Mouse (Mus musculus) lung, postnatal 0 days (tissue): ENCODE results near the gene Vangl2. TPM values are rescaled to one million over a fixed set of nuclear protein-coding genes. Genes with fewer than 3 reads are reported as not detected.

Source experiments
- ATAC-seq: fragments of 200-750 bp; cut with Nextera tagmentation; 2 replicates; pipeline ENCODE4 v1.8.0; 2017; ENCODE audit warnings: moderate library complexity
- DNase-seq: peaks from one replicate; pipeline ENCODE4 v3.0.0-alpha.2; 2016; ENCODE audit warnings: low spot score
- H3K27ac ChIP-seq: fragments of 300-500 bp; sonication (generic); 2 replicates; pipeline ENCODE4 v1.5.1; 2014; ENCODE audit warnings: antibody characterized with exemption, mild to moderate bottlenecking, low read length, mixed read lengths
- H3K27me3 ChIP-seq: fragments of 300-500 bp; sonication (generic); replicated peaks from 2 replicates; pipeline ENCODE4 v1.6.1; 2014; ENCODE audit warnings: low read length, mixed read lengths; ENCODE audit not compliant: insufficient read depth
- H3K36me3 ChIP-seq: fragments of 300-500 bp; sonication (generic); 2 replicates; pipeline ENCODE4 v1.6.1; 2014; ENCODE audit warnings: low read length, mixed read lengths; ENCODE audit not compliant: insufficient read depth
- H3K4me1 ChIP-seq: fragments of 300-500 bp; sonication (generic); 2 replicates; pipeline ENCODE4 v1.6.1; 2014; ENCODE audit warnings: antibody characterized with exemption, low read depth, low read length, mixed read lengths; ENCODE audit not compliant: insufficient read depth
- H3K4me2 ChIP-seq: fragments of 300-500 bp; sonication (generic); replicated peaks from 2 replicates; pipeline ENCODE4 v1.6.1; 2014; ENCODE audit warnings: low read depth, mild to moderate bottlenecking, low read length, moderate library complexity, mixed read lengths
- H3K4me3 ChIP-seq: fragments of 300-500 bp; sonication (generic); 2 replicates; pipeline ENCODE4 v1.5.1; 2014; ENCODE audit warnings: low read depth, low read length
- H3K9ac ChIP-seq: fragments of 300-500 bp; sonication (generic); replicated peaks from 2 replicates; pipeline ENCODE4 v1.6.1; 2014; ENCODE audit warnings: low read depth, mild to moderate bottlenecking
- H3K9me3 ChIP-seq: fragments of 300-500 bp; sonication (generic); 2 replicates; pipeline ENCODE4 v1.6.1; 2016; ENCODE audit warnings: low read length, mixed read lengths
- CTCF ChIP-seq: IDR thresholded peaks from 2 replicates; pipeline ENCODE4 v1.5.1; 2016; ENCODE audit warnings: antibody characterized with exemption, mild to moderate bottlenecking
- EP300 ChIP-seq: IDR thresholded peaks from 2 replicates; pipeline ENCODE4 v1.6.1; 2016; ENCODE audit warnings: antibody characterized with exemption, mild to moderate bottlenecking, control low read depth
- WGBS: fragments of 180-500 bp; shearing (Covaris S2); extraction: QIAGEN DNeasy Blood & Tissue Kit; methylation state at CpG from one replicate; pipeline ENCODE4 v1.1.7; 2014; 5-methylcytosine and 5-hydroxymethylcytosine counted together
- polyA plus RNA-seq: library from polyadenylated mRNA; unstranded; fragments of >200 nt; fragmentation: Nextera tagmentation; extraction: Ambion mirVana; gene quantifications from 2 replicates; pipeline ENCODE4 v1.2.1, GENCODE M21; 2015

Gene Vangl2
- polyA plus RNA-seq, 1 experiment from 2014 or later = 6.2 TPM

DNA sequence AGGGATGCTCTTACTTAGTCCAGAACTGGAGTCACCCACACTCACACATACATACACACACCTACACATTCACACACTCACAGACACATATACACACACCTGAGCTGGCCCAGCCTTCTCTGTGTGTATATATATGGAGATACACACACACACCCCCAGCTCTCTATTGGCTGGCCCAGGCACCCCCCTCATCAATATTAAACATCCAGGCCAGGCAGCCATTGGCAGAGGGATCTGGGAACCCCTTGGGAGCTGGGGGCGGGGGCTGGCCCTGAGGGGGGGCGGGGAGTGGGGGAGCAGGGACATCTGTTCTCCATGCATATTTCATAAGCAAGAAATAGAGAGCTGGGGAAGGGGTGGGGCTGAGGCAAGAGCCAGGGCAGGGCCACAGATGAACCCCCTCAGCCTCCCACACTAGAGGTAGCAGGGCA, 29.3 kb upstream of the Vangl2 start, which contains the start of gene Nhlh1:
Nhlh1 (minus strand) TSS at position 83 of the 431 bp plus-strand sequence.
- Histone ChIP-seq H3K9ac (no peak within 1 kb of the TSS), H3K4me2 (no peak within 1 kb of the TSS), H3K27ac (no peak within 1 kb of the TSS), H3K4me3 (no peak within 1 kb of the TSS), H3K36me3 (no peaks in the 10 kb centered on the region), H3K4me1 (0 out of 2 replicates have a peak, but pooled peaks cover 3% of the 10 kb centered on the region), H3K9me3 (no peaks in the 10 kb centered on the region), H3K27me3 (peaks cover 13% of the 10 kb centered on the region)
- WGBS = 38% methylated on average over 2 of the region's 2 CpGs
- TF ChIP-seq CTCF (no peak), EP300 (no peak)
- ATAC-seq (no peak; the same call in 1 of the 2 replicates), DNase-seq (no peak)

DNA sequence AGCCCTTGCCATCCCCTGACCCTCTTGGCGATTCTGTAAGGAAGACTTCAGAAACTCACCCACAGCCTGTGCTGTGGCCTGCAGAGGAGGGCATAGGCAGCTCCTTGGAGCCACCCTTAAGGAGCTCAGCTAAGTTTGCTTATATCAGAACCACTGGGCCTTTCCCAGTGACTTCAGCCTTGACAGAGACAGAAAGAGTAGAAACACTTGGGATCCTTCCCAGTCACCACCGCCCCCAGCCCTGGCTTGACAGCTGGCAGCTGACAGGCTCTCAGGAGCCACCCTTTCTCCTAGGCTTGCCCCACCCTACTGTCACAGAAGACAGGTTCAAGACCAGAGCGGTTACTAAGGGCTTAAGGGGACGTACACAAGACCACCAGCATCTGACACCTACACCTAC, 28.0 kb upstream of the Vangl2 start:
- ATAC-seq = no peak
- H3K4me3 ChIP-seq = no peak overlapping the region
- 50% methylated on average over 4 of the region's 4 CpGs for WGBS

DNA sequence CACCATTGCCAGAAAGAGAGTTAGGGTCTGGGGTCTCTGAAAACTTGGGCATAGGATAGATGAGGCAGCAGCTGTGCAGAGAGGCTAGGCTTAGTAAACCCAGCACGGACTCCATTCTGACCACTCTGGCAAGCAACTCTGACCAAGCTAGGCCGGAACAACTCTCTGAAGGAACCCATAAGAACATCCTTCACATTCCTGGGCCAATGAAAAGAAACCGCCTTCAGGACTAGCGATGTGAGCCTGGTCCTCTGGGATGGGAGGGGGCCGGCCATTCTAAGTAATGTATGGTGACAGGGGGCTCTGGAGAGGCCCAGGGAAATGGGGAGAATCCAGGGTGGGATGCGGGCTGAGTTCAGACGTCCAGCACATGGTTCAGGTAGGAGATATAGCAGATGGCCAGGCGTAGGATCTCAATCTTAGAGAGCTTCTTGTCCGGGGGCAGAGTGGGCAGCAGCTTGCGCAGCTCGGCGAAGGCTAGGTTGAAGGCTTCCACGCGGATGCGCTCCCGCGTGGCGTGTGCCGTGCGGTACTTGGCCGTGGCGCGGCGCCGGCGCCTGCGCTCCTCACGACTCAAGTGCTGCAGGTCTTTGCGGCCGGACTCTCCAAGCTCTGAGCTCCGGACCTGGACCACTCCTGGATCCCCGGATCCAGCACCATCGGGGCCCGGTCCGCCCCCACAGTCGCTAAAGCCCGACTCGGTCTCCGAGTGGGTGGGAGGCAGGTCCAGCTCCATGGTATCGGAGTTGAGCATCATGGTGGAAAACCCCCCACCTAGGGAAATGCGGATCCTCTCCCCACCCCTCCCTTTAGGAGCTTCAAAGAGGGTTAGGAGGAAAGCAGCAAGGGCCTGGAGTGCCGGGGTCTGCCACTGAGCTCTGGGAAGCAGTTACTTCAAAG, 25.5 kb upstream of the Vangl2 start:
- H3K4me2 ChIP-seq = peak overlapping the region; percentile 52
- no peak overlapping the region for H3K27ac ChIP-seq
- DNase-seq (no peak), ATAC-seq (peak; percentile 43)
- H3K4me3 ChIP-seq = peak overlapping the region; percentile 28
- no peaks in the 10 kb centered on the region for H3K36me3 ChIP-seq
- WGBS = 3% methylated on average over 40 of the region's 42 CpGs
- 0 out of 2 replicates have a peak, but pooled peaks cover 3% of the 10 kb centered on the region for H3K4me1 ChIP-seq
- H3K9ac ChIP-seq = peak overlapping the region; percentile 8; the same call in 1 of the 2 replicates
- H3K27me3 ChIP-seq = peaks cover 19% of the 10 kb centered on the region
- no peaks in the 10 kb centered on the region for H3K9me3 ChIP-seq
- TF ChIP-seq EP300 (no peak), CTCF (no peak)

More for the DNA sequence above, 28.0 kb upstream of the Vangl2 start:
- DNase-seq = no peak
- no peak for TF ChIP-seq CTCF
- TF ChIP-seq EP300 = no peak
- H3K4me1 ChIP-seq = 0 out of 2 replicates have a peak, but pooled peaks cover 3% of the 10 kb centered on the region
- H3K9me3 ChIP-seq = no peaks in the 10 kb centered on the region
- no peak overlapping the region for H3K4me2 ChIP-seq
- H3K36me3 ChIP-seq = no peaks in the 10 kb centered on the region
- no peak overlapping the region for H3K9ac ChIP-seq
- no peak overlapping the region for H3K27ac ChIP-seq
- H3K27me3 ChIP-seq = peaks cover 19% of the 10 kb centered on the region

DNA sequence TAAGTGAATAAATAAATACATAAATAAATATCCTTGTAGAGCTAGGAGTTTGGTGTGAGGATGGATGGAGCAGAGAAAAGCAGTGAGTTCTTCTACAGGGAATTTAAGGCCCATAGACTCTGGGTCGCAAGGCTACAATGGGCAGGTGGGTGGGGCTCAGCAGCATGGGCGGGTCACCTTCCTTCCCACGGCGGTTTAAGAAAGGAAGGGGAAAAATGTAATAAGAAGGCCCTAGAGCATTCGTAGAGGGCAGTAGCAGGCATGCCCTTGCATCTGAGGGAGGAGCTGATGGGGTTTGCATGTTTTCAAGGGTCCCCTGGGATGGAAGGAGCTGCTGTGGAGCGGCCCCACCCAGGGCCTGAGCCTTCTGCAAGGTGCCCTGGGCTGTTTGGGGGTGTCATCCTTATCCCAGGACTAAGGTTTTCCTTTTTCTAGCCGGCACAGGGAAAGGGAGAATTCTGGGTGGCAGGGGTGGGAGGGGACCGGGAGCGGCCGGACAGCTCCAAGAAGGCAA, 24.6 kb upstream of the Vangl2 start:
- no peaks in the 10 kb centered on the region for H3K36me3 ChIP-seq
- H3K27me3 ChIP-seq = peaks cover 19% of the 10 kb centered on the region
- no peak overlapping the region for H3K27ac ChIP-seq
- no peaks in the 10 kb centered on the region for H3K9me3 ChIP-seq
- no peak for ATAC-seq
- H3K9ac ChIP-seq = no peak overlapping the region
- TF ChIP-seq EP300 = no peak
- no peak for TF ChIP-seq CTCF
- 9% methylated on average over 10 of the region's 10 CpGs for WGBS
- H3K4me3 ChIP-seq = no peak overlapping the region
- DNase-seq = no peak
- 0 out of 2 replicates have a peak, but pooled peaks cover 3% of the 10 kb centered on the region for H3K4me1 ChIP-seq
- no peak overlapping the region for H3K4me2 ChIP-seq

DNA sequence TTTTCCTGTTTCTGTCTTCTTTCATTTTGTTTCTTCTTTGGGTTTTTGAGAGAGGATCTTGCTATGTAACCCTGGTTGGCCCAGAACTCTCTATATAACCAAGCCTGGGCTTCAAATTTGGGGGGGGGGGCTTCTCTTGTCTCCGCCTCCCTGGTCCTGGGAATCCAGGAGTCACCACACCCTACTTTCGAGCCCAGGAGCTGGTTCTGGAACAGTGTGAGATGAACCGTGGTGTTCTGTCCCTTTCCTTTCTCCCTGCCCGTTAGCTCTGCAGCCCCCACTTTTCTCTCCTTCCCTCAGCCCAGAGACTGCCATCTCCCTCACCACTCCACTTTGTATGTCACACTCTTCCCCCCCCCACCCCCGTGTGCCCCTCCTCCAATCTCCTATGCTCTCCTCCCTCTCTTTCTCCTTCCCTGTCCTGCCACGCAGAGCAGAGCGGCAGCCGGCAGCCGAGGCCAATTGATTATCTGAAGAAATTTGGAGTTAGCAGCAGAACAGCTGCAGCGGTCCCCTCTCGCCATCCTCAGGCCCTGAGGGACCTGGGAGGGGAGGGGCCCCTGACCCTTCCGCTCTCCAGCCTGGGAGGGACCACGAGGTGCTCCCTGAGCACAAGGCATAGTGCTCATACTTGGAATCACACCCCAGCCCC, 21.0 kb upstream of the Vangl2 start:
- ATAC-seq (no peak), DNase-seq (no peak)
- no peak overlapping the region for H3K4me3 ChIP-seq
- no peak overlapping the region for H3K27ac ChIP-seq
- no peaks in the 10 kb centered on the region for H3K36me3 ChIP-seq
- peaks cover 3% of the 10 kb centered on the region; the same call in 1 of the 2 replicates for H3K4me1 ChIP-seq
- peaks cover 15% of the 10 kb centered on the region for H3K27me3 ChIP-seq
- TF ChIP-seq EP300 = no peak
- no peak for TF ChIP-seq CTCF
- H3K9ac ChIP-seq = no peak overlapping the region
- no peaks in the 10 kb centered on the region for H3K9me3 ChIP-seq
- no peak overlapping the region for H3K4me2 ChIP-seq
- 47% methylated on average over 13 of the region's 13 CpGs for WGBS

DNA sequence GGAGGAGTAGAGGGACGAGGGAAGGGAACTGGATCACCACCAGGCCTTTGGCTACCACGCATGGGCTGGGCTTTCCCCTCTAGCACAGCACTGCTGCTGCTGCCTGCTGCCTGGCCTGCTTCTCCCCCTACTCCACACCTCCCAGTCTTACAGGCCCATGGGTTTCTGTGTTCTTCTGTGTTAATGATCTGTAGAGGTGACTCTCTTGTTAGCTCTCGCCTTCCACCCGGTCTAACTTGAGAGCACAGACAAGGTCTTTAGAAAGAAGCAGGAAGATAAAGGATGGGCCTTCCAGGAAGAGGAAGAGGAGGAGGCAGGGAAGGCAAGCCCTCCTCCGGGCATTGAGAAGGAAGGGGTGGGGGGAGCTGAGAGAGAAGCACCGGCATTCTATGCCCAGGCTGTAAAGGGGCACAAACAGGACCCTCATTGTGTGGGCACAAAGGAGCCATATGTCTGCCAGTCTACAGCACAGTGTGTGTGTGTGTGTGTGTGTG, 20.0 kb upstream of the Vangl2 start:
- H3K36me3 ChIP-seq = no peaks in the 10 kb centered on the region
- H3K27me3 ChIP-seq = peaks cover 6% of the 10 kb centered on the region; the same call in 1 of the 2 replicates
- no peak for ATAC-seq
- no peak for TF ChIP-seq EP300
- no peak for TF ChIP-seq CTCF
- H3K4me3 ChIP-seq = no peak overlapping the region
- H3K4me1 ChIP-seq = no peaks in the 10 kb centered on the region; the same call in 1 of the 2 replicates
- peak overlapping the region; percentile 9; the same call in 1 of the 2 replicates for H3K27ac ChIP-seq
- no peaks in the 10 kb centered on the region for H3K9me3 ChIP-seq
- DNase-seq = no peak
- no peak overlapping the region for H3K9ac ChIP-seq
- 18% methylated on average over 6 of the region's 6 CpGs for WGBS
- peak overlapping the region; percentile 36 for H3K4me2 ChIP-seq
